Mouse (Mus musculus): Measurements from ENCODE around the gene Upp1. TPM values are rescaled to one million over a fixed set of nuclear protein-coding genes. Genes with fewer than 3 reads are reported as not detected.

Upp1 gene
- total RNA-seq, 2 experiments from 2014 or later = 1.8 to 2.9 TPM

DNA sequence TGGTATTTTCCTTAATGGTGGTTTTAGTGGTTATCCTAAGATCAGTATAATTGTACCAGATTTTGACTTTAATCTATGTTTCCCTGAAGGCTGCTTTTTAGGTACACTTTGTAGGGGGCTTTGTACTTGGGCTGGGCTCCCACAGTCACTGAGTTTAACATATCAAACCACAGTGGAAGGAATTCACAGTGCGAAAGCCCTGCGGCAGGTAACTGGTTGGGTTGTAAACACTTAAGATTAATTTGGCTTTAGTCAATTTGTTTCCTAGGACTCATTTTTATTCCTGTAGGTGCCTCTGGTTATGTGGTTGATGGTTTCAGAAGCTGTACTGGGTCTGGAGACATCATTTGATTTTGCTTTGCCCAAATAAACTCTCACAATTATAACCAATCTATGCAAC, 49.4 kb downstream of the Upp1 start:
- DNase-seq = no peak

DNA sequence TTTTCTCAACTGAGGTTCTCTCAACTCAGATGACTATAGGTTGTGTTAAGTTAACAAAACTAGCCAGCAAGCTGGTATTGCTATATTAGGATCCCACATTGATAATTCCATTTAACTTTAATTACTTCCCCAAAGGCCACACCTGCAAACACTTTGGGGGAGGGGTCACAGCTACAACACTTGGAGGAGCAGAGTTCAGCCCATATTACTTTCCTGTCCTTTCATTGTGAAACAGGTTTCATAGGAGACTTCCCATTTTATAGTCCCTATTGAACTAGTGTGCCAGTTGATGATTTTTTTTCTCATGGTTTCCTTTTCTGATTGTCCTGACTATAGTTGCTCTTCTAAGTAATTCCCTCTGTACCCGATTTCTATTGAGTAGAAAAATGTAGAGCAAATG, 63.6 kb downstream of the Upp1 start:
- no peak for DNase-seq

Other genes starting within 250 kb of the Upp1 start
- gene Pkd1l1, start 144.8 kb upstream of the Upp1 start, total RNA-seq (2021) = under 1 TPM in 1 of 2 experiments, not detected in 1; 0.07 TPM
- 10 to 100 TPM; 13.2 to 16.2 TPM for gene Hus1, start 106.9 kb upstream of the Upp1 start, total RNA-seq (2021)
- 1 to 10 TPM in 1 of 2 experiments, under 1 TPM in 1; 0.87 to 1.3 TPM for gene Gm11992, start 69.5 kb upstream of the Upp1 start, total RNA-seq (2021)
- under 1 TPM; 0.60 to 0.73 TPM for gene Sun3, start 69.1 kb upstream of the Upp1 start, total RNA-seq (2021)
- under 1 TPM in 1 of 2 experiments, not detected in 1; 0.02 TPM for gene Abca13, start 73.8 kb downstream of the Upp1 start, total RNA-seq (2021)